Mouse (Mus musculus) hindbrain, postnatal 0 days (tissue): Measurements from ENCODE around the gene Tcf20. TPM values are rescaled to one million over a fixed set of nuclear protein-coding genes. Genes with fewer than 3 reads are reported as not detected.

ENCODE experiments used
- ATAC-seq: fragments of 200-750 bp; cut with Nextera tagmentation; 2 replicates; pipeline ENCODE4 v1.8.0; 2017; ENCODE audit warnings: mild to moderate bottlenecking, moderate TSS enrichment, moderate library complexity
- DNase-seq: peaks from one replicate; pipeline ENCODE4 v3.0.0-alpha.2; 2015; ENCODE audit warnings: low spot score
- H3K27ac ChIP-seq: fragments of 300-500 bp; sonication (generic); 2 replicates; pipeline ENCODE4 v1.5.1; 2014; ENCODE audit warnings: mild to moderate bottlenecking
- H3K27me3 ChIP-seq: fragments of 300-500 bp; sonication (generic); 2 replicates; pipeline ENCODE4 v1.6.1; 2014; ENCODE audit warnings: low read length, mixed read lengths; ENCODE audit not compliant: insufficient read depth
- H3K36me3 ChIP-seq: fragments of 300-500 bp; sonication (generic); 2 replicates; pipeline ENCODE4 v1.6.1; 2014; ENCODE audit warnings: low read length, mixed read lengths; ENCODE audit not compliant: insufficient read depth
- H3K4me1 ChIP-seq: fragments of 300-500 bp; sonication (generic); 2 replicates; pipeline ENCODE4 v1.6.1; 2014; ENCODE audit warnings: antibody characterized with exemption, low read length, mixed read lengths; ENCODE audit not compliant: insufficient read depth
- H3K4me2 ChIP-seq: fragments of 300-500 bp; sonication (generic); 2 replicates; pipeline ENCODE4 v1.6.1; 2014; ENCODE audit warnings: low read depth, mild to moderate bottlenecking, low read length, moderate library complexity, mixed read lengths
- H3K4me3 ChIP-seq: fragments of 300-500 bp; sonication (generic); 2 replicates; pipeline ENCODE4 v1.5.1; 2014; ENCODE audit warnings: low read length
- H3K9ac ChIP-seq: fragments of 300-500 bp; sonication (generic); replicated peaks from 2 replicates; pipeline ENCODE4 v1.6.1; 2014; ENCODE audit warnings: mild to moderate bottlenecking, low read length, moderate library complexity, mixed read lengths
- H3K9me3 ChIP-seq: fragments of 300-500 bp; sonication (generic); 2 replicates; pipeline ENCODE4 v1.6.1; 2016; ENCODE audit warnings: low read length, mixed read lengths
- CTCF ChIP-seq: IDR thresholded peaks from 2 replicates; pipeline ENCODE4 v1.5.1; 2016; ENCODE audit warnings: antibody characterized with exemption, control low read depth, low read depth
- WGBS: fragments of 180-500 bp; shearing (Covaris S2); extraction: QIAGEN DNeasy Blood & Tissue Kit; methylation state at CpG from one replicate; pipeline ENCODE4 v1.1.7; 2014; 5-methylcytosine and 5-hydroxymethylcytosine counted together
- microRNA-seq, 2 experiments: library from miRNA; unstranded; fragments of <30 nt; microRNA quantifications; one replicate each; pipeline ENCODE4; 2016
- polyA plus RNA-seq: library from polyadenylated mRNA; unstranded; fragments of >200 nt; fragmentation: Nextera tagmentation; extraction: Ambion mirVana; gene quantifications from 2 replicates; pipeline ENCODE4 v1.2.1, GENCODE M21; 2015
- total RNA-seq: library from RNA; depleted of rRNA; stranded (reverse); fragments of >200 nt; gene quantifications from 2 replicates; pipeline ENCODE4 v1.2.3, GENCODE M21; 2014; rRNA removed

Gene Tcf20
- total and polyA plus RNA-seq, 2 experiments from 2014 or later, result 8.6 to 98.3 TPM

DNA sequence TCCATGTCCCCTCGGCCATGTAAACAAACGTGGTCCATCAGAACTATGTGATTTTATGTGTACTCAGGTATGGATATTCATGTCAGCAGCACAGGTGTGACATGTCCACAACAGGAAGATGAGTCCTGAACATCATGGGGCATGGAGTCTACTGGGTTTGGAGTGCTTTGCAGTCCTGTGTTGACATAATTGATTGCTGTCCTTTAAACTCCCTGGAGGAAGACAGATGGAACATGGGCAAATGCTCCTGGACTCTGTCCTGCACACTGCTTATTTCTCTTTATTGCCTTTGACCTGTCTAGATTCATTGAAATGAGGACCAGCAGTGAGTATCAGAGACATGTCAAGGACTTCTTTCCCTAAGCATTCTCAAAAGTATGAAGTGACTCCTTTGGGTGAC, 221.7 kb downstream of the Tcf20 start:
- ATAC-seq (no peak), DNase-seq (no peak)
- no peaks in the 10 kb centered on the region for H3K9me3 ChIP-seq
- H3K36me3 ChIP-seq, result no peaks in the 10 kb centered on the region
- TF ChIP-seq CTCF, result no peak
- H3K27ac ChIP-seq, result no peak overlapping the region
- no peaks in the 10 kb centered on the region for H3K4me1 ChIP-seq
- no peaks in the 10 kb centered on the region for H3K27me3 ChIP-seq
- H3K4me2 ChIP-seq, result no peak overlapping the region
- H3K9ac ChIP-seq, result no peak overlapping the region
- WGBS, result 87% methylated on average over 2 of the region's 2 CpGs
- H3K4me3 ChIP-seq, result no peak overlapping the region

DNA sequence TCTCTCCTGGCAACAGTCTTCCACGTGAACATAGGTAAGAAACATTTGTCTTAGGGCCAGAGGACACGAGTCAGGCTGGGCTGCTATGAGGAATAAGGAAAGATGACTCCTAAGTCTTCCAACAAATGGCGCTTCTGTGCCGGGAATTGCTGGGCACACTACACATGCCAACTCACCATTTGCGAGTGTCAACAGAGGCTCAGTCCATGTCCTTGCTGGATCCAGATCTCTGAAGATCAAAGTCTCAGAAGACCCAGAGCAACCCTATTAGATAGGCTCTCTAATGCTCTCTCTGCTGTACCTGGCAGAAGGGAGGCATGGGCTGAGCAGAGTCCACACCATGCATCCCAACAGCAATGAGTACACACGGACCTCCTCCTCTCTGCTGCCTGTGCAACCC, 222.8 kb downstream of the Tcf20 start:
- Histone ChIP-seq H3K27me3 (no peaks in the 10 kb centered on the region), H3K4me2 (no peak overlapping the region)
- no peak for ATAC-seq

DNA sequence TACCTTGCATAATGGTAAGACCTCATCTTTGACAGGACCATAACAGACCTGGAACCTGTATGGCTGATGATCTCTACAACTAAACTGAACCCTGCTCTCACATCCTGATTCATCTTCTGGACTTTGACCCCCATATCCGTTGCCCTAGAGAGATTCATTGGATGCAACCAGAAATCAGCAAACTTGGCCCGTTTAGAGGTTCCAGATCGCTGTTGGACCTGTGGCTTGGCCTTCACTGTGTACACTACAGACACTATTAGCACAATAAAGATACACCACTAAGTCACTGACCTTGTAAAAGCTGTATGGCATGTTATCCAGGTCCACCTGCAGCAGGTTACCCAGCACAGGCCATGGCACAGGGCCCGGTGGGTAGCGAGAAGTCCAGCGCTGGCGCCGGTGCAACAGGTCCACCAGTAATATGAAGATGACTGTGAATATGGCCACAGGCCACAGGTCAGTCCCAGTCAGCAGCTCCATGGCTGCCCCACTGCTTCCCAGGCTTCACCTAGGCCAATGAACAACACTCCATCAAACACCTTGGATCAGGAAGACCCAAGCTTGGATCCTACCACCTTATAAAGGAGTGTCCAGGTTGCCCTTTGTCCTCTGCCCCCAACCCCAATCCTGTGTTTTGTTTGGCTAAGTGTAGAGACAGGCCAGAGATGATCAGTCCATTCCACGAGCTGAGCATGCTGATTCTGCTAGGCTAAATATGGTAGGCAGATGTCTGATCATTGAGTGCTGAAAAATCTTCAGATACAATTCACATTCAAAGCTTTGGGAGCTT, 223.8 kb downstream of the Tcf20 start, which contains the start of gene Cyp2d40:
Cyp2d40 (minus strand) TSS at position 553 of the 790 bp plus-strand sequence.
- no peak within 1 kb of the TSS for H3K4me2 ChIP-seq
- H3K27ac ChIP-seq, result no peak within 1 kb of the TSS
- no peak within 1 kb of the TSS for H3K4me3 ChIP-seq
- DNase-seq, result no peak
- TF ChIP-seq CTCF, result no peak
- H3K27me3 ChIP-seq, result no peaks in the 10 kb centered on the region
- H3K9ac ChIP-seq, result no peak within 1 kb of the TSS
- H3K4me1 ChIP-seq, result no peaks in the 10 kb centered on the region
- H3K9me3 ChIP-seq, result no peaks in the 10 kb centered on the region
- H3K36me3 ChIP-seq, result no peaks in the 10 kb centered on the region
- no peak for ATAC-seq
- WGBS, result 93% methylated on average over 9 of the region's 9 CpGs

More for the DNA sequence above, 222.8 kb downstream of the Tcf20 start:
- no peaks in the 10 kb centered on the region for H3K4me1 ChIP-seq
- DNase-seq, result no peak
- no peak overlapping the region for H3K9ac ChIP-seq
- H3K4me3 ChIP-seq, result no peak overlapping the region
- no peaks in the 10 kb centered on the region for H3K36me3 ChIP-seq
- TF ChIP-seq CTCF, result no peak
- no peak overlapping the region for H3K27ac ChIP-seq
- WGBS, result 86% methylated on average over 6 of the region's 6 CpGs
- H3K9me3 ChIP-seq, result no peaks in the 10 kb centered on the region

Small RNAs within 50 kb of the gene (microRNA-seq; reads per million reads assigned to microRNA genes)
- gene Gm27618, result 0 reads per million in 2 experiments
- 9.9 to 17.9 reads per million in 2 experiments for gene Mir3080

Other genes starting within 250 kb of the Tcf20 start
- not detected in 2 replicates for gene Cyp2d40, start 223.7 kb downstream of the Tcf20 start, total RNA-seq
- gene Cyp2d40, start 223.7 kb downstream of the Tcf20 start, polyA plus RNA-seq, result not detected in 2 replicates
- gene Cyp2d26, start 193.6 kb downstream of the Tcf20 start, total RNA-seq, result not detected in 2 replicates
- gene Cyp2d26, start 193.6 kb downstream of the Tcf20 start, polyA plus RNA-seq, result not detected in 2 replicates
- gene Nfam1, start 45.4 kb upstream of the Tcf20 start, total RNA-seq, result 1.7 and 3.3 TPM in 2 replicates
- gene Nfam1, start 45.4 kb upstream of the Tcf20 start, polyA plus RNA-seq, result 1.7 and 1.8 TPM in 2 replicates
- 12.6 and 12.9 TPM in 2 replicates for gene Serhl, start 101.6 kb upstream of the Tcf20 start, total RNA-seq
- gene Serhl, start 101.6 kb upstream of the Tcf20 start, polyA plus RNA-seq, result 37.4 and 38.5 TPM in 2 replicates
- 157 and 207 TPM in 2 replicates for gene Rrp7a, start 134.9 kb upstream of the Tcf20 start, total RNA-seq
- gene Rrp7a, start 134.9 kb upstream of the Tcf20 start, polyA plus RNA-seq, result 69.4 and 74.4 TPM in 2 replicates
- gene Poldip3, start 161.5 kb upstream of the Tcf20 start, total RNA-seq, result 97.5 and 115 TPM in 2 replicates
- gene Poldip3, start 161.5 kb upstream of the Tcf20 start, polyA plus RNA-seq, result 96.9 and 103 TPM in 2 replicates
- 93.8 and 99.2 TPM in 2 replicates for gene Cyb5r3, start 184.7 kb upstream of the Tcf20 start, total RNA-seq
- 117 and 136 TPM in 2 replicates for gene Cyb5r3, start 184.7 kb upstream of the Tcf20 start, polyA plus RNA-seq